Mouse (Mus musculus) heart, postnatal 0 days (tissue): ENCODE measurements around the gene Chn1. TPM values are rescaled to one million over a fixed set of nuclear protein-coding genes. Genes with fewer than 3 reads are reported as not detected.
A peak's percentile ranks its signal among the peaks of the same experiment; 100 is the strongest.

Source experiments
- ATAC-seq: fragments of 200-750 bp; cut with Nextera tagmentation; 2 replicates; pipeline ENCODE4 v1.8.0; 2017; ENCODE audit warnings: low read depth, moderate number of reproducible peaks, moderate library complexity; ENCODE audit not compliant: insufficient read depth
- DNase-seq: peaks from one replicate; pipeline ENCODE4 v3.0.0-alpha.2; 2016; ENCODE audit warnings: low spot score
- H3K27ac ChIP-seq: fragments of 300-500 bp; sonication (generic); 2 replicates; pipeline ENCODE4 v1.5.1; 2014; ENCODE audit warnings: low read depth, mild to moderate bottlenecking
- H3K27me3 ChIP-seq: fragments of 300-500 bp; sonication (generic); 2 replicates; pipeline ENCODE4 v1.6.1; 2014; ENCODE audit warnings: low read length, mixed read lengths; ENCODE audit not compliant: control insufficient read depth, insufficient read depth
- H3K36me3 ChIP-seq: fragments of 300-500 bp; sonication (generic); replicated peaks from 2 replicates; pipeline ENCODE4 v1.6.1; 2014; ENCODE audit warnings: low read length, mixed read lengths; ENCODE audit not compliant: control insufficient read depth, insufficient read depth
- H3K4me1 ChIP-seq: fragments of 300-500 bp; sonication (generic); 2 replicates; pipeline ENCODE4 v1.6.1; 2014; ENCODE audit warnings: antibody characterized with exemption; ENCODE audit not compliant: control insufficient read depth, insufficient read depth
- H3K4me2 ChIP-seq: fragments of 300-500 bp; sonication (generic); 2 replicates; pipeline ENCODE4 v1.6.1; 2014; ENCODE audit warnings: low read depth, mild to moderate bottlenecking, low read length, moderate library complexity
- H3K4me3 ChIP-seq: fragments of 300-500 bp; sonication (generic); 2 replicates; pipeline ENCODE4 v1.5.1; 2014; ENCODE audit warnings: low read depth, low read length
- H3K9ac ChIP-seq: fragments of 300-500 bp; sonication (generic); replicated peaks from 2 replicates; pipeline ENCODE4 v1.6.1; 2014; ENCODE audit warnings: low read depth, low read length, mixed read lengths
- H3K9me3 ChIP-seq: fragments of 300-500 bp; sonication (generic); replicated peaks from 2 replicates; pipeline ENCODE4 v1.6.1; 2016; ENCODE audit warnings: low read length; ENCODE audit not compliant: control insufficient read depth
- CTCF ChIP-seq: IDR thresholded peaks from 2 replicates; pipeline ENCODE4 v1.5.1; 2016; ENCODE audit warnings: antibody characterized with exemption, control low read depth, low read depth
- EP300 ChIP-seq: IDR thresholded peaks from 2 replicates; pipeline ENCODE4 v1.6.1; 2016; ENCODE audit warnings: antibody characterized with exemption, low read depth
- WGBS: fragments of 180-500 bp; shearing (Covaris S2); extraction: QIAGEN DNeasy Blood & Tissue Kit; methylation state at CpG from one replicate; pipeline ENCODE4 v1.1.7; 2014; 5-methylcytosine and 5-hydroxymethylcytosine counted together
- polyA plus RNA-seq: library from polyadenylated mRNA; unstranded; fragments of >200 nt; fragmentation: Nextera tagmentation; extraction: Ambion mirVana; gene quantifications from 2 replicates; pipeline ENCODE4 v1.2.1, GENCODE M21; 2015
- total RNA-seq: library from RNA; depleted of rRNA; stranded (reverse); fragments of >200 nt; gene quantifications from 2 replicates; pipeline ENCODE4 v1.2.3, GENCODE M21; 2014; ENCODE audit warnings: low replicate concordance

Gene Chn1
- total and polyA plus RNA-seq, 2 experiments from 2014 or later: 18.6 to 29.6 TPM

DNA sequence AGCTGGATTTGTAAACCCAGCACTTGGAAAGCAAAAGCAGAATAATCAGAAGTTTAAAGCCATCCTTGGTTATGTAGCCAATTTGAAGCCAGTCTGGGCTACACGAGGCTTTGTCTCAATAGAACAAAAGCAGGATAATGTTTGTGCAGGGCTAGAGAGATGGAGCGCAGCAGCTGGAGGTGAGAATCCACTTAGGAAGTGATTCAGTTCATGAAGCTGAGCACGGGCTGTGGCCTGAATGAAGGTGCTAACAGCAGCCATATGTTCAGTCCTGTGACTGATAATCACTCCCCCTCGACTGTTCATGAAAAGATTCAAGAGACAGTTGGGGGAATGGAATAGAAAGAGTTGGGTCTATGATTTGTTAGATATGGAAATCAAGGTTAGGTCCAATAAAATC, 23.0 kb upstream of the Chn1 start:
- Histone ChIP-seq H3K9ac (no peak overlapping the region), H3K4me2 (no peak overlapping the region), H3K36me3 (no peaks in the 10 kb centered on the region), H3K27me3 (no peaks in the 10 kb centered on the region), H3K4me3 (no peak overlapping the region), H3K9me3 (no peaks in the 10 kb centered on the region), H3K4me1 (no peaks in the 10 kb centered on the region), H3K27ac (no peak overlapping the region)
- ATAC-seq (no peak), DNase-seq (no peak)
- no peak for TF ChIP-seq EP300
- TF ChIP-seq CTCF: no peak
- WGBS: 37% methylated on average over 4 of the region's 4 CpGs

DNA sequence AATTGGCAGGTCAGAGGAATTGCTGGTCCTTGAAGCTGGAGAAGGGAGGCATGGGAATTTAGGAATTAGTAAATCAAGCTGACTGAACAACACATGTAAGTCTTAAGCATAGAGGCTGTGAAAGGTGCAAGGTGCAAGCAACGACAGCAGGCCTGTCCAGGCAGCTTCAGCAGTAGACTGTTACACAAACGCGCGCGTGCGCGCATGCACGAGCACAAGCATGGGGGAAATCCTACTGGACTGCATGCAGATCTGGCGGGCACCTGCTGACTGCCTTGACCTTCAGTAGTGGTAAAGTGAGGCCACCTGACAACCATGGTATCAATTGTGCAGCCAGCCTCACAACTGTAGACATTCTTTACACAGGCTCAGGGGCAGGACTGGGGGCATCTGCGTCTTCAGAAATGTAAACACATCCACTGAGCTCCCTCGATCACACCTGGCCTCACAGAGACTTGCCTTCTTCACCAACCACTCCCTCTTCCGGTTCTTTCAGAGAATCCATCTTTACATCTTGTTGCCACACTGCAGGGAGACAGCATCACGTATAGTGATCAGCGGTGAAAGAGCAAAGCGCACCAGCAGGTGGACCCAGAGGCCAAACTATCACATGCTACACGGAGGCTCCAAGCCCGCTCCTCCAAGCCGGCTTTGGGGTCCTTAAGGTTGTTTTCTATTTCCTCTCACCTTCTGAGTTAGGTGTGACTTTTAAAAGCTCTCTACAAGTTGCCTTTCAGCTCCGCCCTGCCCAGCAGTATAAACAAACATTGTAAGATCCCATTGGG, 16.9 kb upstream of the Chn1 start:
- no peaks in the 10 kb centered on the region for H3K27me3 ChIP-seq
- peak overlapping the region; percentile 35; the same call in 1 of the 2 replicates for H3K4me2 ChIP-seq
- H3K9ac ChIP-seq: no peak overlapping the region
- H3K9me3 ChIP-seq: no peaks in the 10 kb centered on the region
- peak; percentile 56 for TF ChIP-seq CTCF
- TF ChIP-seq EP300: no peak
- ATAC-seq (no peak), DNase-seq (no peak)
- H3K4me3 ChIP-seq: no peak overlapping the region
- WGBS: 48% methylated on average over 19 of the region's 19 CpGs
- 0 out of 2 replicates have a peak, but pooled peaks cover 3% of the 10 kb centered on the region for H3K4me1 ChIP-seq
- no peaks in the 10 kb centered on the region for H3K36me3 ChIP-seq
- H3K27ac ChIP-seq: no peak overlapping the region

DNA sequence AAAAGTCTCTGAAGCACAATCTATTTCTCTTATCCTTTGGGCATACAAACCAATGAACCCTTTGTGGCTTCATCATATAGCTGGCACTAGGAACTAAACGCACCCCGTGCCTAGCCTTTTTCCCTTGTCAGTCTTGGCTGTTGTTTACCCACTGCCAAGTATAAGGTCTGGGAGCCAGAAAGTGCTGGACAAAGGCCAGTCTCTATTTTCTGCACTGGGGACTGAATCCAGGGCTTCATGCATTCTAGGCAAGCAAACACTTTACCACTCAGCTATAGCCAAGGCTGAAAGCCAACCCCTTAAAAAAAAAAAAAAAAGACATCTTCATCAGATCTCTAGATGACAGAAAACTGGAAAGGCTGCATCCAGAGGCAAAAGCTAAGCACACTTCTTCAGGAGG, 15.2 kb upstream of the Chn1 start:
- ATAC-seq: no peak
- no peaks in the 10 kb centered on the region for H3K27me3 ChIP-seq
- H3K4me3 ChIP-seq: no peak overlapping the region
- H3K9me3 ChIP-seq: no peaks in the 10 kb centered on the region
- H3K4me2 ChIP-seq: no peak overlapping the region
- 0 out of 2 replicates have a peak, but pooled peaks cover 3% of the 10 kb centered on the region for H3K4me1 ChIP-seq
- no peaks in the 10 kb centered on the region for H3K36me3 ChIP-seq
- H3K27ac ChIP-seq: no peak overlapping the region
- no peak for DNase-seq
- 36% methylated on average over 2 of the region's 2 CpGs for whole genome bisulfite sequencing
- no peak overlapping the region for H3K9ac ChIP-seq
- no peak for TF ChIP-seq CTCF
- no peak for TF ChIP-seq EP300

DNA sequence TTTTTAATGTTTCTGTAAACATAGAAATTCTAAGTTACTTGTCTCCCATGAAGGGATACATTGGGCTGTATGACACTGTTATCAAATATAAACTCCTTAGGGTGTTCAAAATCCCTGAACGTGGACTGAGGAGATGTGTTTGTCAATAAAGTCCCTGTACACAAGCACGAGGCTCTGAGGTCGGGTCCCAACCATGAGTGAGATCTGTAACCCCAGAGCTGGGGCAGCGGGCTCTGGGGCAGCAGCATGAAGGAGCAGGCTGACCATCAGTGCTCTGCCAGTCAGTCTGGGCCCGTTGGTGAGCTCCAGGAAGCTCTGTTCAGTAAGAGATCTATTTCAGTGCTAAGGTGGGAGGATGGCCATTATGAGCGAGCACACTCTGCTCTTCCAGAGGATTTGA, 13.2 kb upstream of the Chn1 start:
- no peaks in the 10 kb centered on the region for H3K36me3 ChIP-seq
- 56% methylated on average over 6 of the region's 6 CpGs for WGBS
- 0 out of 2 replicates have a peak, but pooled peaks cover 3% of the 10 kb centered on the region for H3K4me1 ChIP-seq
- ATAC-seq (no peak), DNase-seq (no peak)
- H3K27me3 ChIP-seq: no peaks in the 10 kb centered on the region
- TF ChIP-seq EP300: no peak
- TF ChIP-seq CTCF: no peak
- H3K9ac ChIP-seq: no peak overlapping the region
- H3K4me3 ChIP-seq: no peak overlapping the region
- H3K9me3 ChIP-seq: no peaks in the 10 kb centered on the region
- H3K4me2 ChIP-seq: no peak overlapping the region
- no peak overlapping the region for H3K27ac ChIP-seq

DNA sequence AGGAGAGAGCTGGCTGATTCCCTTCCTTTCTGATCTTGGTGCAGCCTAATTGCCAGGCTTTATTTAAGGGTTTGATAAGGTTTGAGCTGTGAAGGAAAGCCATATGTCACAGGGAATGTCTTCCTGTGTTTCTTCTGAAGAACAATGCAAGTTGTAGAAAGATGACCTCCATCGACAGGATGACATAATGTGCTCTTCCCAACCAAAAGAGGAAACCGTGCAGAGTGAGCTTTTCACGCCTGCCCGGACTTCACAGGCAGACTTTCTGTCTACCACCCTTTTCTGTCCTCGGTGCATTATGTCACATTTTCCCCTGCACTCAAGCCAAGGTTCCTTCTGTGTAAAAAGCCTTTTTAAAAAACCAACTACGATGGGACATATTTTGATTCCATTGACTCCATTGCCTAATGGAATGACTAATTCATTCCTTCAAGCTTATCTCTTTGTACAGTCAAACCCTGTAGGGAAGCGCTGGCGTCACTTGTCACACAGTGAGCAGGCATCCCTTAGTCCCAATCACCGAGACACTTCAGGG, 7.3 kb upstream of the Chn1 start:
- 7% methylated on average over 9 of the region's 9 CpGs for WGBS
- ATAC-seq (peak; percentile 82), DNase-seq (peak; percentile 65)
- Histone ChIP-seq H3K4me1 (peaks cover 16% of the 10 kb centered on the region; the same call in 1 of the 2 replicates), H3K4me3 (0 out of 2 replicates have a peak overlapping the region, but pooled peaks have one; percentile 7), H3K9me3 (no peaks in the 10 kb centered on the region), H3K27me3 (no peaks in the 10 kb centered on the region), H3K36me3 (no peaks in the 10 kb centered on the region), H3K27ac (peak overlapping the region; percentile 63), H3K9ac (no peak overlapping the region), H3K4me2 (peak overlapping the region; percentile 24; the same call in 1 of the 2 replicates)
- TF ChIP-seq CTCF: no peak
- TF ChIP-seq EP300: peak; percentile 75
